Mouse (Mus musculus) limb, embryonic 10.5 days (tissue): ENCODE data around the gene Glis1. TPM values are rescaled to one million over a fixed set of nuclear protein-coding genes. Genes with fewer than 3 reads are reported as not detected.

Experiments used
- DNase-seq: peaks from one replicate; pipeline ENCODE4 v3.0.0-alpha.2; 2017; ENCODE audit warnings: low spot score
- H3K27ac ChIP-seq: fragments of 300-500 bp; sonication (generic); 2 replicates; pipeline ENCODE4 v1.5.1; 2016; ENCODE audit warnings: mild to moderate bottlenecking
- H3K27me3 ChIP-seq: fragments of 300-500 bp; sonication (generic); 2 replicates; pipeline ENCODE4 v1.6.1; 2016; ENCODE audit warnings: low read depth, mild to moderate bottlenecking; ENCODE audit not compliant: poor library complexity, severe bottlenecking
- H3K36me3 ChIP-seq: fragments of 300-500 bp; sonication (generic); 2 replicates; pipeline ENCODE4 v1.6.1; 2016; ENCODE audit warnings: mild to moderate bottlenecking, moderate library complexity
- H3K4me1 ChIP-seq: fragments of 300-500 bp; sonication (generic); 2 replicates; pipeline ENCODE4 v1.6.1; 2016
- H3K4me3 ChIP-seq: fragments of 300-500 bp; sonication (generic); 2 replicates; pipeline ENCODE4 v1.5.1; 2016; ENCODE audit warnings: mild to moderate bottlenecking, moderate library complexity
- H3K9me3 ChIP-seq: fragments of 300-500 bp; sonication (generic); replicated peaks from 2 replicates; pipeline ENCODE4 v1.6.1; 2016; ENCODE audit warnings: mild to moderate bottlenecking
- WGBS: fragments of 180-500 bp; shearing (Covaris S2); methylation state at CpG from one replicate; pipeline ENCODE4 v1.1.7; 2016; 5-methylcytosine and 5-hydroxymethylcytosine counted together
- polyA plus RNA-seq: library from polyadenylated mRNA; unstranded; fragments of >200 nt; fragmentation: Nextera tagmentation; extraction: Ambion mirVana; gene quantifications from 2 replicates; pipeline ENCODE4 v1.2.1, GENCODE M21; 2016

Gene Glis1
- polyA plus RNA-seq, 1 experiment from 2014 or later, result 9.9 TPM

GRCm38 (mm10) chr4:107435238-107435946 lies 1.0 kb downstream of the Glis1 start:
- Histone ChIP-seq H3K36me3 (no peaks in the 10 kb centered on the region), H3K4me1 (peaks cover 56% of the 10 kb centered on the region), H3K27me3 (peaks cover 88% of the 10 kb centered on the region), H3K27ac (peak overlapping the region; percentile 82), H3K4me3 (peak overlapping the region; percentile 72), H3K9me3 (no peaks in the 10 kb centered on the region)
- DNase-seq, result peak; percentile 66
- 1% methylated on average over 47 of the region's 47 CpGs for WGBS

GRCm38 (mm10) chr4:107436476-107436875 lies 2.1 kb downstream of the Glis1 start:
- no peak overlapping the region for H3K4me3 ChIP-seq
- WGBS, result 79% methylated on average over 7 of the region's 7 CpGs
- no peaks in the 10 kb centered on the region for H3K9me3 ChIP-seq
- no peaks in the 10 kb centered on the region for H3K36me3 ChIP-seq
- H3K4me1 ChIP-seq, result peaks cover 67% of the 10 kb centered on the region
- peaks cover 96% of the 10 kb centered on the region for H3K27me3 ChIP-seq
- no peak overlapping the region for H3K27ac ChIP-seq
- no peak for DNase-seq

- H3K4me3 ChIP-seq, result no peak overlapping the region
- no peaks in the 10 kb centered on the region for H3K36me3 ChIP-seq
- no peaks in the 10 kb centered on the region for H3K9me3 ChIP-seq
- no peak overlapping the region for H3K27ac ChIP-seq
- 80% methylated on average over 8 of the region's 8 CpGs for WGBS
- DNase-seq, result no peak
- H3K27me3 ChIP-seq, result peaks cover 90% of the 10 kb centered on the region
- H3K4me1 ChIP-seq, result peaks cover 88% of the 10 kb centered on the region
These were observed 4.3 kb downstream of the Glis1 start for GRCm38 (mm10) chr4:107438741-107439140.

- Histone ChIP-seq H3K9me3 (no peaks in the 10 kb centered on the region), H3K4me3 (peak overlapping the region; percentile 37), H3K27ac (0 out of 2 replicates have a peak overlapping the region, but pooled peaks have one; percentile 39), H3K27me3 (peaks cover 90% of the 10 kb centered on the region), H3K36me3 (0 out of 2 replicates have a peak, but pooled peaks cover under 1% of the 10 kb centered on the region), H3K4me1 (peaks cover 83% of the 10 kb centered on the region)
- 18% methylated on average over 13 of the region's 13 CpGs for WGBS
- no peak for DNase-seq
These were observed 5.9 kb downstream of the Glis1 start for GRCm38 (mm10) chr4:107440306-107440705.

GRCm38 (mm10) chr4:107442288-107442687 lies 7.9 kb downstream of the Glis1 start:
- Histone ChIP-seq H3K27me3 (peaks cover 90% of the 10 kb centered on the region), H3K4me1 (peaks cover 82% of the 10 kb centered on the region), H3K27ac (no peak overlapping the region), H3K9me3 (no peaks in the 10 kb centered on the region), H3K4me3 (no peak overlapping the region), H3K36me3 (0 out of 2 replicates have a peak, but pooled peaks cover 2% of the 10 kb centered on the region)
- no peak for DNase-seq
- 62% methylated on average over 11 of the region's 11 CpGs for WGBS

- WGBS, result 27% methylated on average over 16 of the region's 16 CpGs
- DNase-seq, result no peak
- 0 out of 2 replicates have a peak, but pooled peaks cover 2% of the 10 kb centered on the region for H3K36me3 ChIP-seq
- peaks cover 90% of the 10 kb centered on the region for H3K27me3 ChIP-seq
- H3K27ac ChIP-seq, result peak overlapping the region; percentile 74; the same call in 1 of the 2 replicates
- H3K4me3 ChIP-seq, result peak overlapping the region; percentile 33
- H3K9me3 ChIP-seq, result no peaks in the 10 kb centered on the region
- peaks cover 75% of the 10 kb centered on the region for H3K4me1 ChIP-seq
These were observed 8.6 kb downstream of the Glis1 start for GRCm38 (mm10) chr4:107442891-107443483.

- 42% methylated on average over 11 of the region's 11 CpGs for WGBS
- Histone ChIP-seq H3K4me1 (peaks cover 72% of the 10 kb centered on the region), H3K27ac (peak overlapping the region; percentile 74), H3K36me3 (0 out of 2 replicates have a peak, but pooled peaks cover 2% of the 10 kb centered on the region), H3K27me3 (peaks cover 90% of the 10 kb centered on the region), H3K4me3 (peak overlapping the region; percentile 33), H3K9me3 (no peaks in the 10 kb centered on the region)
- no peak for DNase-seq
These were observed 9.2 kb downstream of the Glis1 start for GRCm38 (mm10) chr4:107443621-107444020.

GRCm38 (mm10) chr4:107448481-107448880 lies 14.1 kb downstream of the Glis1 start:
- DNase-seq, result no peak
- WGBS, result 89% methylated on average over 6 of the region's 6 CpGs
- no peak overlapping the region for H3K27ac ChIP-seq
- H3K4me1 ChIP-seq, result peaks cover 55% of the 10 kb centered on the region
- H3K4me3 ChIP-seq, result no peak overlapping the region
- H3K9me3 ChIP-seq, result no peaks in the 10 kb centered on the region
- 0 out of 2 replicates have a peak, but pooled peaks cover 2% of the 10 kb centered on the region for H3K36me3 ChIP-seq
- H3K27me3 ChIP-seq, result peaks cover 85% of the 10 kb centered on the region

- no peak overlapping the region for H3K27ac ChIP-seq
- no peak overlapping the region for H3K4me3 ChIP-seq
- H3K27me3 ChIP-seq, result peaks cover 76% of the 10 kb centered on the region
- peaks cover 53% of the 10 kb centered on the region for H3K4me1 ChIP-seq
- no peak for DNase-seq
- 0 out of 2 replicates have a peak, but pooled peaks cover 2% of the 10 kb centered on the region for H3K36me3 ChIP-seq
- H3K9me3 ChIP-seq, result no peaks in the 10 kb centered on the region
- 89% methylated on average over 13 of the region's 13 CpGs for WGBS
These were observed 15.1 kb downstream of the Glis1 start for GRCm38 (mm10) chr4:107449519-107449918.

GRCm38 (mm10) chr4:107452266-107453015 lies 18.1 kb downstream of the Glis1 start:
- Histone ChIP-seq H3K9me3 (no peaks in the 10 kb centered on the region), H3K27ac (peak overlapping the region; percentile 75), H3K4me3 (no peak overlapping the region), H3K4me1 (peaks cover 59% of the 10 kb centered on the region), H3K36me3 (0 out of 2 replicates have a peak, but pooled peaks cover 3% of the 10 kb centered on the region), H3K27me3 (peaks cover 52% of the 10 kb centered on the region)
- 72% methylated on average over 18 of the region's 18 CpGs for WGBS
- no peak for DNase-seq

GRCm38 (mm10) chr4:107453141-107453984 lies 19.0 kb downstream of the Glis1 start:
- Histone ChIP-seq H3K9me3 (no peaks in the 10 kb centered on the region), H3K4me1 (peaks cover 68% of the 10 kb centered on the region), H3K4me3 (no peak overlapping the region), H3K27ac (peak overlapping the region; percentile 75), H3K36me3 (0 out of 2 replicates have a peak, but pooled peaks cover 3% of the 10 kb centered on the region), H3K27me3 (peaks cover 43% of the 10 kb centered on the region)
- 66% methylated on average over 16 of the region's 16 CpGs for WGBS
- DNase-seq, result peak; percentile 92

- no peaks in the 10 kb centered on the region for H3K9me3 ChIP-seq
- 19% methylated on average over 12 of the region's 12 CpGs for WGBS
- H3K27ac ChIP-seq, result peak overlapping the region; percentile 87
- peak; percentile 87 for DNase-seq
- H3K27me3 ChIP-seq, result peaks cover 40% of the 10 kb centered on the region
- H3K4me3 ChIP-seq, result peak overlapping the region; percentile 39
- 0 out of 2 replicates have a peak, but pooled peaks cover 3% of the 10 kb centered on the region for H3K36me3 ChIP-seq
- H3K4me1 ChIP-seq, result peaks cover 85% of the 10 kb centered on the region
These were observed 23.2 kb downstream of the Glis1 start for GRCm38 (mm10) chr4:107457602-107458001.
